Mouse (Mus musculus): ENCODE data around the gene Fam20b.

Gene Fam20b

GRCm38 (mm10) chr1:156718950-156719805, at the start of gene Fam20b:
Fam20b (minus strand) TSS chr1:156719086.
- peak; percentile 97 for DNase-seq (ENCODE audit: low read depth, low spot score)

- no peak for DNase-seq (ENCODE audit: low read depth, low spot score)
Observed at GRCm38 (mm10) chr1:156765311-156765710, 46.4 kb upstream of the Fam20b start.

- peak; percentile 59 for DNase-seq (ENCODE audit: low read depth, low spot score)
Observed at GRCm38 (mm10) chr1:156764584-156764983, 45.7 kb upstream of the Fam20b start.

GRCm38 (mm10) chr1:156763280-156763679, 44.4 kb upstream of the Fam20b start:
- no peak for DNase-seq (ENCODE audit: low read depth, low spot score)

GRCm38 (mm10) chr1:156761430-156761801, 42.5 kb upstream of the Fam20b start:
- DNase-seq (ENCODE audit: low read depth, low spot score), result no peak

- DNase-seq (ENCODE audit: low read depth, low spot score), result no peak
Observed at GRCm38 (mm10) chr1:156760549-156761429, 41.9 kb upstream of the Fam20b start.

- DNase-seq (ENCODE audit: low read depth, low spot score), result no peak
Observed at GRCm38 (mm10) chr1:156758326-156758725, 39.4 kb upstream of the Fam20b start.

GRCm38 (mm10) chr1:156754608-156755413, 35.9 kb upstream of the Fam20b start:
- no peak for DNase-seq (ENCODE audit: low read depth, low spot score)

- no peak for DNase-seq (ENCODE audit: low read depth, low spot score)
Observed at GRCm38 (mm10) chr1:156752990-156753389, 34.1 kb upstream of the Fam20b start.

GRCm38 (mm10) chr1:156752020-156752724, 33.3 kb upstream of the Fam20b start:
- DNase-seq (ENCODE audit: low read depth, low spot score), result peak; percentile 86

GRCm38 (mm10) chr1:156750261-156750660, 31.4 kb upstream of the Fam20b start:
- DNase-seq (ENCODE audit: low read depth, low spot score), result no peak

- no peak for DNase-seq (ENCODE audit: low read depth, low spot score)
Observed at GRCm38 (mm10) chr1:156749136-156749535, 30.2 kb upstream of the Fam20b start.

- no peak for DNase-seq (ENCODE audit: low read depth, low spot score)
Observed at GRCm38 (mm10) chr1:156748435-156749005, 29.6 kb upstream of the Fam20b start.

- no peak for DNase-seq (ENCODE audit: low read depth, low spot score)
Observed at GRCm38 (mm10) chr1:156745188-156745810, 26.4 kb upstream of the Fam20b start.

GRCm38 (mm10) chr1:156741482-156742411, 22.9 kb upstream of the Fam20b start:
- peak; percentile 76 for DNase-seq (ENCODE audit: low read depth, low spot score)

GRCm38 (mm10) chr1:156735788-156736187, 16.9 kb upstream of the Fam20b start:
- DNase-seq (ENCODE audit: low read depth, low spot score), result no peak

GRCm38 (mm10) chr1:156734019-156734418, 15.1 kb upstream of the Fam20b start:
- DNase-seq (ENCODE audit: low read depth, low spot score), result no peak

GRCm38 (mm10) chr1:156733559-156733958, 14.7 kb upstream of the Fam20b start:
- DNase-seq (ENCODE audit: low read depth, low spot score), result no peak

GRCm38 (mm10) chr1:156732996-156733395, 14.1 kb upstream of the Fam20b start:
- DNase-seq (ENCODE audit: low read depth, low spot score), result no peak
